Mouse (Mus musculus) MEL (cell line): ENCODE results near the gene Wnt5a. TPM values are rescaled to one million over a fixed set of nuclear protein-coding genes. Genes with fewer than 3 reads are reported as not detected.

Source experiments
- DNase-seq: peaks from one replicate; pipeline ENCODE4 v3.0.0; 2011; ENCODE audit warnings: low read depth, low spot score
- H3K27ac ChIP-seq: 2 replicates; pipeline ENCODE4 v1.5.1; 2012; ENCODE audit warnings: low read depth, mild to moderate bottlenecking, control low read depth, low read length, moderate library complexity; ENCODE audit not compliant: control insufficient read depth
- H3K27me3 ChIP-seq, 2 experiments: fragments of 150-350 bp in 1 of 2; sonication (generic) in 1 of 2; 2 replicates each; pipeline ENCODE4 v1.6.1; 2012; ENCODE audit warnings: low read length in 2 of 2, mild to moderate bottlenecking in 2 of 2, improper control_type of control experiment in 1 of 2, moderate library complexity in 1 of 2; ENCODE audit not compliant: insufficient read depth in 2 of 2, control insufficient read depth in 1 of 2
- H3K36me3 ChIP-seq, 2 experiments: 2 replicates each; pipeline ENCODE4 v1.6.1; 2012 to 2014; ENCODE audit warnings: low read length in 2 of 2, improper control_type of control experiment in 1 of 2, inconsistent platforms in 1 of 2, mild to moderate bottlenecking in 1 of 2; ENCODE audit not compliant: insufficient read depth in 2 of 2, control insufficient read depth in 1 of 2
- H3K4me1 ChIP-seq, 2 experiments: fragments of 150-350 bp in 1 of 2; sonication (generic) in 1 of 2; 2 replicates each; pipeline ENCODE4 v1.6.1; 2012; ENCODE audit warnings: low read length in 2 of 2, improper control_type of control experiment in 1 of 2, mild to moderate bottlenecking in 1 of 2; ENCODE audit not compliant: insufficient read depth in 2 of 2, control insufficient read depth in 1 of 2
- H3K4me3 ChIP-seq, 2 experiments: fragments of 150-350 bp in 1 of 2; sonication (generic) in 1 of 2; 2 replicates each; pipeline ENCODE4 v1.5.1; 2012; ENCODE audit warnings: low read depth in 2 of 2, low read length in 2 of 2, mild to moderate bottlenecking in 2 of 2, moderate library complexity in 2 of 2, control low read depth in 1 of 2, improper control_type of control experiment in 1 of 2; ENCODE audit not compliant: control insufficient read depth in 1 of 2, insufficient read depth in 1 of 2
- H3K79me2 ChIP-seq: 2 replicates; pipeline ENCODE4 v1.6.1; 2012; ENCODE audit warnings: mild to moderate bottlenecking, low read length, moderate library complexity; ENCODE audit not compliant: control insufficient read depth, poor library complexity, insufficient read depth
- H3K9ac ChIP-seq: 2 replicates; pipeline ENCODE4 v1.6.1; 2012; ENCODE audit warnings: low read depth, mild to moderate bottlenecking, control low read depth, low read length, moderate library complexity; ENCODE audit not compliant: control insufficient read depth, poor library complexity, severe bottlenecking
- H3K9me3 ChIP-seq: fragments of 150-350 bp; sonication (generic); replicated peaks from 2 replicates; pipeline ENCODE4 v1.6.1; 2012; ENCODE audit warnings: mild to moderate bottlenecking, low read length, improper control_type of control experiment, moderate library complexity; ENCODE audit not compliant: insufficient read depth
- ELF1 ChIP-seq: IDR thresholded peaks from 2 replicates; pipeline ENCODE4 v1.6.1; 2014; ENCODE audit warnings: low read depth, mild to moderate bottlenecking, inconsistent platforms, low read length, improper control_type of control experiment, moderate library complexity
- EP300 ChIP-seq, 2 experiments: IDR thresholded peaks; 2 replicates each; pipeline ENCODE4 v1.6.1; 2011; ENCODE audit warnings: improper control_type of control experiment in 2 of 2, low read length in 2 of 2, low read depth in 1 of 2, mild to moderate bottlenecking in 1 of 2
- ETS1 ChIP-seq: IDR thresholded peaks from 2 replicates; pipeline ENCODE4 v1.6.1; 2012; ENCODE audit warnings: low read depth, mild to moderate bottlenecking, inconsistent platforms, low read length, improper control_type of control experiment, moderate library complexity
- HCFC1 ChIP-seq: IDR thresholded peaks from 2 replicates; pipeline ENCODE4 v1.6.1; 2012; ENCODE audit warnings: low read depth, mild to moderate bottlenecking, inconsistent platforms, low read length, improper control_type of control experiment, moderate library complexity
- KAT2A ChIP-seq: conservative IDR thresholded peaks from 2 replicates; pipeline ENCODE4 v1.6.1; 2012; ENCODE audit warnings: low read depth, low read length, improper control_type of control experiment, inconsistent platforms
- MEF2A ChIP-seq: IDR thresholded peaks from 2 replicates; pipeline ENCODE4 v1.6.1; 2014; ENCODE audit warnings: low read depth, mild to moderate bottlenecking, inconsistent platforms, low read length, improper control_type of control experiment; ENCODE audit not compliant: poor library complexity, insufficient replicate concordance, severe bottlenecking; ENCODE audit errors: extremely low read depth
- MYC ChIP-seq: IDR thresholded peaks from 2 replicates; pipeline ENCODE4 v1.6.1; 2011; ENCODE audit warnings: low read depth, mild to moderate bottlenecking, low read length, improper control_type of control experiment, moderate library complexity
- NRF1 ChIP-seq: IDR thresholded peaks from 2 replicates; pipeline ENCODE4 v1.6.1; 2014; ENCODE audit warnings: low read depth, mild to moderate bottlenecking, inconsistent platforms, low read length, improper control_type of control experiment, moderate library complexity; ENCODE audit not compliant: poor library complexity, insufficient read depth, severe bottlenecking
- POLR2AphosphoS5 ChIP-seq: IDR thresholded peaks from 2 replicates; pipeline ENCODE4 v1.6.1; 2012; ENCODE audit warnings: low read depth, borderline replicate concordance, mild to moderate bottlenecking, inconsistent platforms, low read length, moderate library complexity, mixed read lengths
- RAD21 ChIP-seq: IDR thresholded peaks from 2 replicates; pipeline ENCODE4 v1.6.1; 2011; ENCODE audit warnings: mild to moderate bottlenecking, low read depth, low read length, improper control_type of control experiment
- RCOR1 ChIP-seq: IDR thresholded peaks from 2 replicates; pipeline ENCODE4 v1.6.1; 2012; ENCODE audit warnings: low read depth, mild to moderate bottlenecking, inconsistent platforms, low read length, improper control_type of control experiment
- SMC3 ChIP-seq: IDR thresholded peaks from 2 replicates; pipeline ENCODE4 v1.6.1; 2011; ENCODE audit warnings: low read depth, low read length, improper control_type of control experiment
- TCF12 ChIP-seq: IDR thresholded peaks from 2 replicates; pipeline ENCODE4 v1.6.1; 2014; ENCODE audit warnings: low read depth, mild to moderate bottlenecking, inconsistent platforms, low read length, improper control_type of control experiment, moderate library complexity
- UBTF ChIP-seq: IDR thresholded peaks from 2 replicates; pipeline ENCODE4 v1.6.1; 2012; ENCODE audit warnings: low read depth, mild to moderate bottlenecking, inconsistent platforms, low read length, improper control_type of control experiment, moderate library complexity, borderline replicate concordance; ENCODE audit not compliant: insufficient read depth
- USF2 ChIP-seq, 2 experiments: IDR thresholded peaks; 2 replicates each; pipeline ENCODE4 v1.6.1; 2011 to 2012; ENCODE audit warnings: improper control_type of control experiment in 2 of 2, low read length in 2 of 2, borderline replicate concordance in 1 of 2, inconsistent platforms in 1 of 2, low read depth in 1 of 2, mild to moderate bottlenecking in 1 of 2; ENCODE audit not compliant: insufficient read depth in 1 of 2
- ZC3H11A ChIP-seq: IDR thresholded peaks from 2 replicates; pipeline ENCODE4 v1.6.1; 2012; ENCODE audit warnings: low read depth, mild to moderate bottlenecking, inconsistent platforms, low read length, improper control_type of control experiment
- ZKSCAN1 ChIP-seq: IDR thresholded peaks from 2 replicates; pipeline ENCODE4 v1.6.1; 2012; ENCODE audit warnings: low read depth, mild to moderate bottlenecking, inconsistent platforms, low read length, improper control_type of control experiment, moderate library complexity
- polyA plus RNA-seq, 2 experiments: library from polyadenylated mRNA; stranded (reverse) in 1 of 2; unstranded in 1 of 2; fragments of >175 nt in 1 of 2; fragments of >200 nt in 1 of 2; gene quantifications; 2 replicates each; pipeline versions ENCODE4 v1.2.1 to v1.2.4; 2012; ENCODE audit warnings: low replicate concordance in 2 of 2, low read depth in 1 of 2; ENCODE audit not compliant: insufficient read length in 2 of 2, insufficient read depth in 1 of 2, missing spikeins in 1 of 2
- total RNA-seq: library from RNA; depleted of rRNA; stranded (reverse); fragments of 300-350 nt; gene quantifications from 2 replicates; pipeline ENCODE4 v1.2.3, GENCODE M21; 2012

Wnt5a gene
- total and polyA plus RNA-seq, 3 experiments: not detected

- TF ChIP-seq UBTF (no peak), ETS1 (no peak), POLR2AphosphoS5 (no peak), MYC (no peak), EP300 (IDR thresholded peaks at IDR 0.05; ENCODE audit: low read depth in 1 of 2, low read length in 2 of 2) (no peak), SMC3 (no peak), ZKSCAN1 (no peak), MEF2A (no peak), RCOR1 (no peak), RAD21 (no peak), ELF1 (no peak), HCFC1 (no peak), TCF12 (no peak), KAT2A (no peak), NRF1 (no peak), ZC3H11A (no peak)
- no peak overlapping the region for H3K4me3 ChIP-seq
- H3K27me3 ChIP-seq: no peaks in the 10 kb centered on the region
- H3K4me1 ChIP-seq: no peaks in the 10 kb centered on the region
- no peak for DNase-seq
- H3K36me3 ChIP-seq: no peaks in the 10 kb centered on the region
- H3K79me2 ChIP-seq: no peaks in the 10 kb centered on the region
- no peaks in the 10 kb centered on the region for H3K9me3 ChIP-seq
- H3K9ac ChIP-seq: no peak overlapping the region
- H3K27ac ChIP-seq: no peak overlapping the region
These were observed 10.7 kb upstream of the Wnt5a start for GRCm38 (mm10) chr14:28493806-28494205.

- Histone ChIP-seq H3K79me2 (no peaks in the 10 kb centered on the region), H3K36me3 (no peaks in the 10 kb centered on the region), H3K9me3 (no peaks in the 10 kb centered on the region), H3K9ac (no peak overlapping the region), H3K27me3 (no peaks in the 10 kb centered on the region), H3K27ac (no peak overlapping the region), H3K4me3 (no peak overlapping the region), H3K4me1 (no peaks in the 10 kb centered on the region)
- TF ChIP-seq USF2 (IDR thresholded peaks at IDR 0.05; ENCODE audit: borderline replicate concordance in 1 of 2, insufficient read depth in 1 of 2, low read depth in 1 of 2, low read length in 2 of 2): no peak
- DNase-seq: no peak
These were observed 10.3 kb upstream of the Wnt5a start for GRCm38 (mm10) chr14:28494273-28494672.
